Mouse (Mus musculus): Measurements from ENCODE around the gene Dpysl4. TPM values are rescaled to one million over a fixed set of nuclear protein-coding genes. Genes with fewer than 3 reads are reported as not detected.

Dpysl4 gene
- polyA plus RNA-seq, 1 experiment from 2014 or later = not detected

- H3K27me3 ChIP-seq = peaks cover 22% of the 10 kb centered on the region
- POLR2A ChIA-PET = no interaction called here
- DNase-seq (ENCODE audit: low read depth, low spot score) (no peak), ATAC-seq (no peak)
- in situ Hi-C loops (cut with MboI; ENCODE audit: low pct_unique_long_range_greater_than_20kb) = no loop called here
- TF ChIP-seq CTCF (IDR thresholded peaks at IDR 0.05) = no peak
- CTCF ChIA-PET = no interaction called here
Observed at GRCm38 (mm10) chr7:139151116-139151515, 65.3 kb downstream of the Dpysl4 start.

Other genes starting within 250 kb of the Dpysl4 start
- 45.3 TPM for gene Ppp2r2d, start 239.9 kb upstream of the Dpysl4 start, polyA plus RNA-seq (2021)
- gene Mapk1ip1, start 239.7 kb upstream of the Dpysl4 start, polyA plus RNA-seq (2021) = 18.3 TPM
- 130 TPM for gene Bnip3, start 176.5 kb upstream of the Dpysl4 start, polyA plus RNA-seq (2021)
- gene Jakmip3, start 145.3 kb upstream of the Dpysl4 start, polyA plus RNA-seq (2021) = not detected
- 4.6 TPM for gene Lrrc27, start 127.0 kb downstream of the Dpysl4 start, polyA plus RNA-seq (2021)
- gene Stk32c, start 127.3 kb downstream of the Dpysl4 start, polyA plus RNA-seq (2021) = 0.13 TPM
- 11.6 TPM for gene Pwwp2b, start 162.5 kb downstream of the Dpysl4 start, polyA plus RNA-seq (2021)

Data from Patski (cell line).